Mouse (Mus musculus): ENCODE results near the gene Gm21738.
"Not testable (repeated sequence)": the region's sequence is repeated elsewhere in the genome, so short reads cannot be mapped to it uniquely, and the experiment has no call there.

The Gm21738 gene

GRCm38 (mm10) chr14:19418830-19419229 is at the start of gene Gm21738:
TSS of gene Gm21738 (minus strand) at chr14:19418930.
- DNase-seq, result not testable (repeated sequence)

GRCm38 (mm10) chr14:19383741-19384140 is 35.0 kb downstream of the Gm21738 start:
- not testable (repeated sequence) for DNase-seq
